Mouse (Mus musculus) midbrain, embryonic 16.5 days (tissue): ENCODE measurements at regions not wholly inside any gene's neighbourhood (a gene's known extent, or its start where the extent isn't known, plus 50 kb on each side); places are given as distances from the start of the nearest gene placed in this dataset.

Source experiments
- ATAC-seq: fragments of 200-750 bp; cut with Nextera tagmentation; 2 replicates; pipeline ENCODE4 v1.8.0; 2017; ENCODE audit warnings: moderate TSS enrichment
- H3K27ac ChIP-seq: fragments of 300-500 bp; sonication (generic); 2 replicates; pipeline ENCODE4 v1.5.1; 2014; ENCODE audit warnings: mild to moderate bottlenecking, low read length, mixed read lengths
- H3K27me3 ChIP-seq: fragments of 300-500 bp; sonication (generic); 2 replicates; pipeline ENCODE4 v1.6.1; 2014; ENCODE audit warnings: low read depth, low read length, mixed read lengths; ENCODE audit not compliant: control insufficient read depth, insufficient read depth
- H3K36me3 ChIP-seq: fragments of 300-500 bp; sonication (generic); 2 replicates; pipeline ENCODE4 v1.6.1; 2014; ENCODE audit warnings: mild to moderate bottlenecking, low read length, moderate library complexity, mixed read lengths; ENCODE audit not compliant: control insufficient read depth, insufficient read depth
- H3K4me1 ChIP-seq: fragments of 300-500 bp; sonication (generic); 2 replicates; pipeline ENCODE4 v1.6.1; 2014; ENCODE audit warnings: mild to moderate bottlenecking, low read length, mixed read lengths; ENCODE audit not compliant: control insufficient read depth, insufficient read depth
- H3K4me2 ChIP-seq: fragments of 300-500 bp; sonication (generic); 2 replicates; pipeline ENCODE4 v1.6.1; 2014; ENCODE audit warnings: mild to moderate bottlenecking, low read length, mixed read lengths
- H3K4me3 ChIP-seq: fragments of 300-500 bp; sonication (generic); 2 replicates; pipeline ENCODE4 v1.5.1; 2014; ENCODE audit warnings: low read depth, mild to moderate bottlenecking, low read length, moderate library complexity, mixed read lengths
- H3K9ac ChIP-seq: fragments of 300-500 bp; sonication (generic); 2 replicates; pipeline ENCODE4 v1.6.1; 2014; ENCODE audit warnings: low read depth, low read length, mixed read lengths
- H3K9me3 ChIP-seq: fragments of 300-500 bp; sonication (generic); replicated peaks from 2 replicates; pipeline ENCODE4 v1.6.1; 2014; ENCODE audit warnings: mild to moderate bottlenecking, low read length, mixed read lengths; ENCODE audit not compliant: control insufficient read depth, poor library complexity, severe bottlenecking
- WGBS: fragments of 180-500 bp; shearing (Covaris S2); extraction: QIAGEN DNeasy Blood & Tissue Kit; methylation state at CpG from one replicate; pipeline ENCODE4 v1.1.7; 2014; 5-methylcytosine and 5-hydroxymethylcytosine counted together

DNA sequence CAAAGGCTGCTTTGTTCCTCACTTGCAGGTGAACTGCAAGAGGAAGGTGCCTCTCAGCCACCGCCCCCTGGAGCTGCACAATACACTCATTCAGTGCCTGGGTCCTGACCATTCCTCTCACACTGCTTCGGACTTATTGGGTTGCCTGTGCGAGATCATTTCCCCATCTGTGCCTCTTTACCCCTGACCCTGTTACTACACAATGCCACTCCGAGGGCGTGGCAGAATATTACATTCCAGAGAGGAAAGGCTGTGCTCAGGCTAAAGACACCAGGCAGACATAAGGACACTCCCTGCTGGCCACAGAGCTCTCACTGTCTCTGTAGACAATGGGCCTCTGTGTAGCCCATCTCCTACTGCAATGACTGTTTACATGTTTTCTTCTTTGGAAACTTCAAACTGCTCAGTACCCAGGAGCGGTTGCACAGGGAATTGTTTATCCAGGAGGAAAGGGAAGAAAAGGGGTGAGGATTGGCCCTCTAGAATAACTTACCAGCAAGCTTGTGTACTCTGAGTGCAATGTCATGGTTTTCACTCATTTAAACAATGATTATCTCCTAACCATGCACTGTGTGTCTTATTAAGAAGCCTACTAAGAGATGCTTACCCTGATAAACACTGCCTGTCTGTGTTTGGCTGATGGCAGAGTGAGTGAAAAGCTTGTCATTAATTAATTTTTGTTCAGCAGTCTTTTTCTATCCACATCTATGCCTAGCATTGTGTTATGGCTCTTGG lies 283.1 kb upstream of the Gm10192 start:
- Histone ChIP-seq H3K4me3 (no peak overlapping the region), H3K4me1 (no peaks in the 10 kb centered on the region), H3K4me2 (no peak overlapping the region), H3K27me3 (no peaks in the 10 kb centered on the region), H3K9me3 (no peaks in the 10 kb centered on the region), H3K9ac (no peak overlapping the region), H3K27ac (no peak overlapping the region), H3K36me3 (no peaks in the 10 kb centered on the region)
- ATAC-seq: 0 out of 2 replicates have a peak, but pooled peaks have one; percentile 54
- WGBS: 45% methylated on average over 6 of the region's 6 CpGs

- no peak overlapping the region for H3K4me3 ChIP-seq
- H3K9me3 ChIP-seq: no peaks in the 10 kb centered on the region
- no peak overlapping the region for H3K9ac ChIP-seq
- no peaks in the 10 kb centered on the region for H3K4me1 ChIP-seq
- H3K36me3 ChIP-seq: no peaks in the 10 kb centered on the region
- H3K27ac ChIP-seq: no peak overlapping the region
- H3K27me3 ChIP-seq: no peaks in the 10 kb centered on the region
- ATAC-seq: no peak
- H3K4me2 ChIP-seq: no peak overlapping the region
Measured at GRCm38 (mm10) chr4:97465517-97465916, 282.6 kb upstream of the Gm10192 start.

GRCm38 (mm10) chr4:97461177-97461576 lies 278.2 kb upstream of the Gm10192 start:
- H3K27ac ChIP-seq: no peak overlapping the region
- H3K4me2 ChIP-seq: no peak overlapping the region
- H3K9me3 ChIP-seq: no peaks in the 10 kb centered on the region
- WGBS: 71% methylated on average over 1 of the region's 1 CpGs
- ATAC-seq: no peak
- H3K4me3 ChIP-seq: no peak overlapping the region
- no peaks in the 10 kb centered on the region for H3K27me3 ChIP-seq
- no peaks in the 10 kb centered on the region for H3K36me3 ChIP-seq
- no peaks in the 10 kb centered on the region for H3K4me1 ChIP-seq
- H3K9ac ChIP-seq: no peak overlapping the region

DNA sequence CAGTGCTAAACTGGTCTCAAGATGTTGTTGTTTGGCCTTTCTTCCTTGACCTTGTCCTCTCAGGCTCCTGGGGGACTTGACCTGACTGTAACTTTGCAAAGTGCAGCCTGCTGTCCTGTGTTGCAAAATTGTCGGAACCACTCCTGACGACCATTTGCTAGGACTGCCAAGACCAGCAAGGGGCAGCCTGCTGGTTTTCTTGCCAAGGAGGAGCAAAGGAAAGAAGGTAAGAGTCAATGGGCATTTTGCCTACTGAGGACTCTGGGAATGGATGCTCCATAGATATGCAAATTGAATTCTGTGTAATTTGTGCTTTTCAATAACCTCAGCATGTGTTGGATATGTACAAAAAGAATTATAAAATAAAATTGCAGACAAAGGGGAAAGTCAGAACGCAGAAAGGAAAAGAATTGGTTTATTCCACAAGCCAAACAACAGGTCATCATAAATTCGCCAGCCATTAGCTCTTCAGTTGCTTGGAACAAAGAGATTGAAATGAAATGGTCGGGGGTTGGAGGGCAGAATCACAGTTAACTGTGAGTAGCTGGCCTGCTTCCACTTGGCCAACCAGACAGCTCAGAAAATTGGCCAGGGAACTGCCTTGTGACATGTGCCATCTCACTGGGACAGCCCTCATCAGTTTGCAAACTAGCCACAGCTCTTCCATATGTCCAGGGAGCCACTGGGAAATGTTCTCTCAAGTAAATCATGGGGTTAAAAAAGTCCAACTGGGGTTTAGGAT lies 256.5 kb upstream of the Gm10192 start:
- Histone ChIP-seq H3K27me3 (no peaks in the 10 kb centered on the region), H3K9me3 (no peaks in the 10 kb centered on the region; the same call in 1 of the 2 replicates), H3K9ac (no peak overlapping the region), H3K4me1 (no peaks in the 10 kb centered on the region), H3K27ac (no peak overlapping the region), H3K36me3 (no peaks in the 10 kb centered on the region), H3K4me3 (no peak overlapping the region), H3K4me2 (no peak overlapping the region)
- ATAC-seq: peak; percentile 80
- WGBS: 53% methylated on average over 5 of the region's 5 CpGs

DNA sequence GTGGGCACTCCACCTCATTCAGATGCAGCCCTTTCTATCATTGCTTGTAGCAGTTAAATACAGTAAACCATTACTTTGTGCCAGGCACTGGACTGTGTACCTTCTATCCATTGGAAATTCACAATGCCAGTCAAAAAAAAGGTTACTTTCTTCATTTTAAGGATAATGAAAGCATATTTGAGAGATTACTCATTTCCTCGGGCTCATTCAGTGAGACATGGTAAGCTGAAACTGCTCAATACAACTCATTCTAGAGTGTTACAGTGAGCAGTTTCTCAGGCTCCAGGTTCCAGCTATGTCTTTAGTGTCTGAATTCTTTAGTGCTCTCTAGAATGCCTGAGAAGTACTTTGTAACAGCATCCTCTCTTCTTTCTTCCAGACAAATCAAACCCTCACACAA lies 249.7 kb upstream of the Gm10192 start:
- no peaks in the 10 kb centered on the region for H3K36me3 ChIP-seq
- no peak overlapping the region for H3K9ac ChIP-seq
- H3K4me3 ChIP-seq: no peak overlapping the region
- ATAC-seq: no peak
- H3K27me3 ChIP-seq: no peaks in the 10 kb centered on the region
- 53% methylated on average over 1 of the region's 1 CpGs for WGBS
- H3K4me1 ChIP-seq: 0 out of 2 replicates have a peak, but pooled peaks cover 2% of the 10 kb centered on the region
- H3K4me2 ChIP-seq: no peak overlapping the region
- H3K27ac ChIP-seq: no peak overlapping the region
- H3K9me3 ChIP-seq: no peaks in the 10 kb centered on the region

DNA sequence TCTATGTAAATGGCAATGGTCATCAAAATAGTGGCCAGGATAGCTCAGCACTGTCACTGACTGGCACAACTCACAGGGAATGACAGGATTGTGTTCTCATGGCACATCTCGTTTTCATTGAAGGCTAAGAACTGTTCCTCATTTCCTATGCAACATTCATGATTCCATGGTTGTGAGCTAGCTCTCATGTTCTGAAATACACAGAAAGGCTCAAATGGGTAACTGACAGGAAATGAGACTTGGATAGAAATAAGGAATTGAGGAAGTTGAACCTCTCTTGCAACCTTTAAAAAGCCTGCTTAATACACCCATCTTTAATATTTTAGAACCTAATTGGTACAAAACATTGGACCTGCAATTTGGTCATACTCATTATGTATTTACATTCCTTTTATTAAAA lies 249.1 kb upstream of the Gm10192 start:
- Histone ChIP-seq H3K27me3 (no peaks in the 10 kb centered on the region), H3K4me2 (no peak overlapping the region), H3K9me3 (no peaks in the 10 kb centered on the region), H3K9ac (no peak overlapping the region), H3K36me3 (no peaks in the 10 kb centered on the region), H3K27ac (no peak overlapping the region), H3K4me1 (0 out of 2 replicates have a peak, but pooled peaks cover 2% of the 10 kb centered on the region), H3K4me3 (no peak overlapping the region)
- ATAC-seq: no peak
- 67% methylated on average over 1 of the region's 1 CpGs for WGBS

DNA sequence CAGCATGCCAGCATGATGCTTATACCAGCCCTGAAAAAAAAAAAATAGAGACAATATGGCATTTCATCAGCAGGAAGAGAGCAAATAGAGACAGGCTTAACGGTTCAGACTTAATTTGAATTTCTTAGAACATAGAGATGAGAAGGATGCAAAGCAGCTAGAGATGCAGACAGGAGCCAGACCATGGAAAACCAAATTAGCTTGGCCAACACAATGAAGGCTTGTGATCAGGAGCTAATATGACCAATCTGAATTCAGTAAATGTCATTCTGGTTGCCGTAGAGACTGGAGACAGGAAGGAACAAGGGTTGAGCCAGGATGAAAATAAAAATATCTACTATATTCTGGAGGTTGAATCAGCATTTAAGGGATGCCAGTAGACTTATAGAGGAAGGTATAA lies 248.3 kb upstream of the Gm10192 start:
- Histone ChIP-seq H3K4me3 (no peak overlapping the region), H3K9ac (no peak overlapping the region), H3K9me3 (no peaks in the 10 kb centered on the region), H3K27ac (no peak overlapping the region), H3K4me2 (no peak overlapping the region), H3K4me1 (0 out of 2 replicates have a peak, but pooled peaks cover 2% of the 10 kb centered on the region), H3K27me3 (no peaks in the 10 kb centered on the region), H3K36me3 (no peaks in the 10 kb centered on the region)
- WGBS: 26% methylated on average over 2 of the region's 2 CpGs
- no peak for ATAC-seq

DNA sequence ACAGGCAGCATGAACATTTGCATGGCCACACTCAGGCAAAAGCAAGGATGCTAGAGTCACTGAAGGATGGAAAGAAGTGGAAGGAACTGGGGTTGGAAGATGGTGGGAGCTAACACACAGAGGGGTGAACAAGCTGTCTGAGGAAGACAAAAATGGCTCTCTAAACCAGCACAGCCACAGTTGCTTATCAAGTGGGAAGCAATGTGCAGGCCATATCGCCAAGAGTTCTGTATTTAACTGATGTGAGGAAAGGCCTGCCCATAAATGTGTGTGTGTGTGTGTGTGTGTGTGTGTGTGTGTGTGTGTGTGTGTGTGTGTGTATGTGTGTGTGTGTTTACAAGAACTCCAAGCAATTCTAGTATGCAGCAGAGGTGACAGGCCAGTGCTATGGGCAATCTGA lies 236.9 kb upstream of the Gm10192 start:
- Histone ChIP-seq H3K27me3 (no peaks in the 10 kb centered on the region), H3K4me3 (no peak overlapping the region), H3K9me3 (no peaks in the 10 kb centered on the region), H3K4me2 (no peak overlapping the region), H3K27ac (no peak overlapping the region), H3K36me3 (no peaks in the 10 kb centered on the region), H3K4me1 (no peaks in the 10 kb centered on the region), H3K9ac (no peak overlapping the region)
- no peak for ATAC-seq
- 100% methylated on average over 1 of the region's 1 CpGs for WGBS

- Histone ChIP-seq H3K27me3 (no peaks in the 10 kb centered on the region), H3K36me3 (no peaks in the 10 kb centered on the region), H3K4me3 (no peak overlapping the region), H3K27ac (no peak overlapping the region), H3K9ac (no peak overlapping the region), H3K4me2 (no peak overlapping the region), H3K9me3 (no peaks in the 10 kb centered on the region), H3K4me1 (no peaks in the 10 kb centered on the region)
- WGBS: 21% methylated on average over 5 of the region's 5 CpGs
- peak; percentile 39; the same call in 1 of the 2 replicates for ATAC-seq
Measured at GRCm38 (mm10) chr4:97418616-97419015, 235.7 kb upstream of the Gm10192 start.
